Mouse (Mus musculus) liver, embryonic 11.5 days (tissue): ENCODE results near the gene Gm17332. TPM values are rescaled to one million over a fixed set of nuclear protein-coding genes. Genes with fewer than 3 reads are reported as not detected.
"Not testable (repeated sequence)": the region's sequence is repeated elsewhere in the genome, so short reads cannot be mapped to it uniquely, and the experiment has no call there.

ENCODE experiments used
- ATAC-seq: fragments of 200-750 bp; cut with Nextera tagmentation; replicated peaks from 2 replicates; pipeline ENCODE4 v1.8.0; 2017; ENCODE audit warnings: moderate number of reproducible peaks, mild to moderate bottlenecking, moderate TSS enrichment, moderate library complexity; ENCODE audit not compliant: low FRiP score
- DNase-seq: peaks from one replicate; pipeline ENCODE4 v3.0.0-alpha.2; 2017; ENCODE audit warnings: low spot score
- H3K27ac ChIP-seq: fragments of 300-500 bp; sonication (generic); 2 replicates; pipeline ENCODE4 v1.5.1; 2014; ENCODE audit warnings: mild to moderate bottlenecking, low read depth, low read length, control low read depth
- H3K27me3 ChIP-seq: fragments of 300-500 bp; sonication (generic); replicated peaks from 2 replicates; pipeline ENCODE4 v1.6.1; 2014; ENCODE audit warnings: low read length, mixed read lengths; ENCODE audit not compliant: control insufficient read depth, insufficient read depth
- H3K36me3 ChIP-seq: fragments of 300-500 bp; sonication (generic); 2 replicates; pipeline ENCODE4 v1.6.1; 2014; ENCODE audit warnings: mild to moderate bottlenecking, low read length, moderate library complexity, mixed read lengths; ENCODE audit not compliant: control insufficient read depth, insufficient read depth
- H3K4me1 ChIP-seq: fragments of 300-500 bp; sonication (generic); replicated peaks from 2 replicates; pipeline ENCODE4 v1.6.1; 2014; ENCODE audit warnings: low read length, mixed read lengths; ENCODE audit not compliant: control insufficient read depth, insufficient read depth
- H3K4me2 ChIP-seq: fragments of 300-500 bp; sonication (generic); 2 replicates; pipeline ENCODE4 v1.6.1; 2014; ENCODE audit warnings: mild to moderate bottlenecking, control low read depth, moderate library complexity
- H3K4me3 ChIP-seq: fragments of 300-500 bp; sonication (generic); 2 replicates; pipeline ENCODE4 v1.5.1; 2014; ENCODE audit warnings: low read depth, low read length, control low read depth
- H3K9ac ChIP-seq: fragments of 300-500 bp; sonication (generic); 2 replicates; pipeline ENCODE4 v1.6.1; 2014; ENCODE audit warnings: low read depth, low read length, control low read depth
- H3K9me3 ChIP-seq: fragments of 300-500 bp; sonication (generic); 2 replicates; pipeline ENCODE4 v1.6.1; 2016; ENCODE audit warnings: low read length, inconsistent platforms, mixed read lengths; ENCODE audit not compliant: control insufficient read depth
- WGBS: fragments of 180-500 bp; shearing (Covaris S2); extraction: QIAGEN DNeasy Blood & Tissue Kit; methylation state at CpG from one replicate; pipeline ENCODE4 v1.1.7; 2014; 5-methylcytosine and 5-hydroxymethylcytosine counted together
- polyA plus RNA-seq: library from polyadenylated mRNA; unstranded; fragments of >200 nt; fragmentation: Nextera tagmentation; extraction: Ambion mirVana; gene quantifications from 2 replicates; pipeline ENCODE4 v1.2.1, GENCODE M21; 2014

The Gm17332 gene
- polyA plus RNA-seq, 1 experiment from 2014 or later = not detected

DNA sequence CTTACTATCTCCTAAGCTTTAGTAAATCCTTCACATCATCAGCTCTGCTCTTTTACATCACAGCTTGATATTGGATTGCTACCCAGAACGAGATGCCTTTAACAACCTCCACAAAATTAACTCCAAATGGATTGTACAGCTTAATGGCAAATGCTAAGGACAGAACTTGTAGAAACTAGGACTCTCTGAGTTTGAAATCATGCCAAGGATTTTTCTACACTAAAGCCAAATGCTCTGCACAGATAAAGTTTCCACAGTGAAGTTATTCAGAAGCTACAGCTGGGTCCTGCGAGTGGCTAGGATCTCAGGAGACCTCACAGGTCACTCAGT, 13.5 kb downstream of the Gm17332 start:
- no peak for ATAC-seq
- no peaks in the 10 kb centered on the region for H3K36me3 ChIP-seq
- H3K27me3 ChIP-seq = no peaks in the 10 kb centered on the region
- H3K4me1 ChIP-seq = no peaks in the 10 kb centered on the region
- H3K9me3 ChIP-seq = no peaks in the 10 kb centered on the region
- H3K4me2 ChIP-seq = peak overlapping the region; percentile 59; the same call in 1 of the 2 replicates
- H3K9ac ChIP-seq = no peak overlapping the region
- 52% methylated on average over 2 of the region's 2 CpGs for WGBS
- H3K4me3 ChIP-seq = no peak overlapping the region
- no peak for DNase-seq
- no peak overlapping the region for H3K27ac ChIP-seq

GRCm38 (mm10) chr11:31157021-31157420, 25.2 kb downstream of the Gm17332 start:
- Histone ChIP-seq H3K27me3 (no peaks in the 10 kb centered on the region), H3K9ac (no peak overlapping the region), H3K27ac (no peak overlapping the region), H3K4me3 (no peak overlapping the region), H3K4me2 (no peak overlapping the region), H3K9me3 (no peaks in the 10 kb centered on the region), H3K36me3 (no peaks in the 10 kb centered on the region), H3K4me1 (no peaks in the 10 kb centered on the region)
- WGBS = 75% methylated on average over 3 of the region's 3 CpGs
- DNase-seq (no peak), ATAC-seq (no peak)

- H3K4me3 ChIP-seq, H3K4me1 ChIP-seq, H3K27ac ChIP-seq, DNase-seq, H3K9me3 ChIP-seq, H3K27me3 ChIP-seq, H3K36me3 ChIP-seq, H3K9ac ChIP-seq, ATAC-seq, H3K4me2 ChIP-seq: not testable (repeated sequence)
- 37% methylated on average over 1 of the region's 1 CpGs for WGBS
Observed at GRCm38 (mm10) chr11:31138394-31138793, 43.9 kb downstream of the Gm17332 start.

GRCm38 (mm10) chr11:31134824-31135223, 47.4 kb downstream of the Gm17332 start:
- H3K9ac ChIP-seq, DNase-seq, H3K27me3 ChIP-seq, H3K4me3 ChIP-seq, H3K9me3 ChIP-seq, H3K27ac ChIP-seq, H3K4me2 ChIP-seq, H3K36me3 ChIP-seq, ATAC-seq, H3K4me1 ChIP-seq: not testable (repeated sequence)
- 90% methylated on average over 1 of the region's 1 CpGs for WGBS

- H3K4me1 ChIP-seq, ATAC-seq, H3K27ac ChIP-seq: not testable (repeated sequence)
Observed at GRCm38 (mm10) chr11:31133726-31134125, 48.5 kb downstream of the Gm17332 start.

More at GRCm38 (mm10) chr11:31133726-31134125, 48.5 kb downstream of the Gm17332 start:
- not testable (repeated sequence) for H3K4me3 ChIP-seq, H3K27me3 ChIP-seq, DNase-seq, H3K9ac ChIP-seq, H3K4me2 ChIP-seq, H3K9me3 ChIP-seq, H3K36me3 ChIP-seq
- 58% methylated on average over 4 of the region's 4 CpGs for WGBS

Other genes with a start within 250 kb of the Gm17332 start
- 8.1 TPM in 2 replicates for gene Erlec1, start 228.1 kb downstream of the Gm17332 start, polyA plus RNA-seq
- 27.0 and 30.3 TPM in 2 replicates for gene Chac2, start 196.1 kb downstream of the Gm17332 start, polyA plus RNA-seq
- gene Stc2, start 187.6 kb upstream of the Gm17332 start, polyA plus RNA-seq = 1.6 and 2.3 TPM in 2 replicates